Comparison of ENCODE assay signal across 22 mouse cellular contexts in the genomic region with DNA sequence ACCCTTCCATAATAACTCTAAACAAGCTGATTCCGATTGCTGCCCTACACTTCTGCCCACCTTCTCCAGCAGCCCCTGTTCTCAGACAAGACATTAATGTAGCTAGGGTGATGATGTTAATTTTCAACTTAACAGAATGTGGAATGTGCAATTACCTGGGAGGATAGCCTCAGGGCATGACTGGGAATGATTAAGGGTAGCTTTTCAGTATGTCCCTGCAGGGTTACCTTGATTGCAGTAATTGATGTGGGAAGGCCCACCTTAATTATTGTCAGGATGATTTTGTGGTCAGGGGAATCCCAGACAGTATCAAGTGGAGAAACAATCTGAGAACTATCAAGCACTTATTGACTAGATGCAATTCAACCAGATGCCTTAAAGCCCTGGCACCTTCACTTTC.
A peak's percentile ranks its signal among the peaks of the same experiment; 100 is the strongest.
DNase-seq lines count a peak whose midpoint lies in the region; ATAC-seq lines count a peak whose summit lies in the region.
"Had no signal": no experiment of that assay in that cellular context is flagged by ENCODE, and none has a peak within 500 bp of the region (broad histone marks: within the 10 kb centered on the region; RNA-seq: fewer than 3 reads in every experiment).

No protein-coding gene starts in this region.

- H3K4me2 ChIP-seq in kidney, embryonic 15.5 days, result no peak overlapping the region
- no peak overlapping the region for H3K4me2 ChIP-seq in embryonic facial prominence, embryonic 11.5 days (ENCODE audit: low read depth, low read length)
- H3K4me2 ChIP-seq in embryonic facial prominence, embryonic 14.5 days (ENCODE audit: low read depth, low read length), result no peak overlapping the region

- intact Hi-C loops in gastrocnemius, postnatal 14 days (cut with DNase I; ENCODE audit: low total_unique reads), result no loop called here

- no peak for DNase-seq in kidney, adult 8-10 months
- peak; percentile 41 for DNase-seq in embryonic facial prominence, embryonic 10.5 days (ENCODE audit: low spot score)
- peak; percentile 51 for DNase-seq in embryonic facial prominence, embryonic 11.5 days (ENCODE audit: low spot score)
- no peak for DNase-seq in embryonic facial prominence, embryonic 14.5 days (ENCODE audit: low spot score)
- DNase-seq in urinary bladder, adult 2 months (ENCODE audit: low spot score), result no peak
- DNase-seq in cerebellum, adult 9-11 months, result no peak
- DNase-seq in gastrocnemius, postnatal 14 days, result no peak
- DNase-seq: adrenal gland, adult 2 months; adrenal gland, adult 8-10 months; adrenal gland, postnatal 10 days; adrenal gland, postnatal 14 days; adrenal gland, postnatal 25 days; adrenal gland, postnatal 36 days; B cell, adult 2 months; cerebellum, adult 11 months; cerebellum, adult 11-12 months had no signal

- no peaks in the 10 kb centered on the region for H3K4me1 ChIP-seq in kidney, embryonic 15.5 days
- no peaks in the 10 kb centered on the region for H3K4me1 ChIP-seq in embryonic facial prominence, embryonic 10.5 days
- no peaks in the 10 kb centered on the region for H3K4me1 ChIP-seq in embryonic facial prominence, embryonic 11.5 days (ENCODE audit: control insufficient read depth, insufficient read depth, low read length)
- no peaks in the 10 kb centered on the region for H3K4me1 ChIP-seq in embryonic facial prominence, embryonic 14.5 days (ENCODE audit: control insufficient read depth, insufficient read depth, low read length)

- 0 out of 2 replicates have a peak, but pooled peaks have one; percentile 25 for ATAC-seq in kidney, embryonic 15.5 days (replicated peaks; ENCODE audit: low FRiP score)
- no peak for ATAC-seq in embryonic facial prominence, embryonic 11.5 days (replicated peaks; ENCODE audit: insufficient number of reproducible peaks, low FRiP score, low TSS enrichment, low read depth)
- ATAC-seq in embryonic facial prominence, embryonic 14.5 days (ENCODE audit: low read depth), result peak; percentile 53; the same call in 1 of the 2 replicates
- ATAC-seq: activated CD4-positive, CD25-positive, alpha-beta regulatory T cell, adult 4 months; CD4-positive, CD25-positive, alpha-beta regulatory T cell, adult 4 months; Patski had no signal

- no peak overlapping the region for H3K9ac ChIP-seq in kidney, embryonic 15.5 days
- no peak overlapping the region for H3K9ac ChIP-seq in embryonic facial prominence, embryonic 11.5 days (replicated peaks; ENCODE audit: low read length)
- no peak overlapping the region for H3K9ac ChIP-seq in embryonic facial prominence, embryonic 14.5 days (ENCODE audit: low read depth, low read length)

- no peaks in the 10 kb centered on the region for H3K9me3 ChIP-seq in kidney, embryonic 15.5 days (replicated peaks)
- H3K9me3 ChIP-seq in embryonic facial prominence, embryonic 10.5 days, result no peaks in the 10 kb centered on the region
- no peaks in the 10 kb centered on the region for H3K9me3 ChIP-seq in embryonic facial prominence, embryonic 11.5 days (replicated peaks; ENCODE audit: control insufficient read depth, low read length)
- no peaks in the 10 kb centered on the region for H3K9me3 ChIP-seq in embryonic facial prominence, embryonic 14.5 days (ENCODE audit: control insufficient read depth, low read length)
- H3K9me3 ChIP-seq: G1E had no signal

- 70% methylated on average over 1 of the region's 1 CpGs for WGBS in kidney, embryonic 15.5 days
- WGBS in embryonic facial prominence, embryonic 10.5 days, result 60% methylated on average over 1 of the region's 1 CpGs
- WGBS in embryonic facial prominence, embryonic 11.5 days, result 35% methylated on average over 1 of the region's 1 CpGs
- WGBS in embryonic facial prominence, embryonic 14.5 days, result 67% methylated on average over 1 of the region's 1 CpGs

- no peaks in the 10 kb centered on the region for H3K36me3 ChIP-seq in kidney, embryonic 15.5 days
- H3K36me3 ChIP-seq in embryonic facial prominence, embryonic 10.5 days (replicated peaks), result no peaks in the 10 kb centered on the region
- no peaks in the 10 kb centered on the region for H3K36me3 ChIP-seq in embryonic facial prominence, embryonic 11.5 days (replicated peaks; ENCODE audit: control insufficient read depth, insufficient read depth, low read depth, low read length)
- H3K36me3 ChIP-seq in embryonic facial prominence, embryonic 14.5 days (ENCODE audit: control insufficient read depth, insufficient read depth, low read length), result no peaks in the 10 kb centered on the region
- H3K36me3 ChIP-seq: G1E had no signal

- no peaks in the 10 kb centered on the region for H3K27me3 ChIP-seq in kidney, embryonic 15.5 days
- H3K27me3 ChIP-seq in embryonic facial prominence, embryonic 10.5 days (replicated peaks; ENCODE audit: low read depth, poor library complexity, severe bottlenecking), result no peaks in the 10 kb centered on the region
- no peaks in the 10 kb centered on the region for H3K27me3 ChIP-seq in embryonic facial prominence, embryonic 11.5 days (ENCODE audit: control insufficient read depth, insufficient read depth, low read length)
- H3K27me3 ChIP-seq in embryonic facial prominence, embryonic 14.5 days (replicated peaks; ENCODE audit: control insufficient read depth, insufficient read depth, low read length), result no peaks in the 10 kb centered on the region
- H3K27me3 ChIP-seq: CH12.LX had no signal

- H3K4me3 ChIP-seq in kidney, embryonic 15.5 days (replicated peaks), result no peak overlapping the region
- no peak overlapping the region for H3K4me3 ChIP-seq in embryonic facial prominence, embryonic 10.5 days
- H3K4me3 ChIP-seq in embryonic facial prominence, embryonic 11.5 days (ENCODE audit: low read depth, low read length), result no peak overlapping the region
- H3K4me3 ChIP-seq in embryonic facial prominence, embryonic 14.5 days (ENCODE audit: low read depth, low read length), result no peak overlapping the region

- no peak overlapping the region for H3K27ac ChIP-seq in kidney, embryonic 15.5 days
- H3K27ac ChIP-seq in embryonic facial prominence, embryonic 10.5 days (replicated peaks), result no peak overlapping the region
- H3K27ac ChIP-seq in embryonic facial prominence, embryonic 11.5 days (replicated peaks; ENCODE audit: low read depth, low read length), result no peak overlapping the region
- no peak overlapping the region for H3K27ac ChIP-seq in embryonic facial prominence, embryonic 14.5 days (replicated peaks; ENCODE audit: low read depth, low read length)

Comparison
In these comparisons a context has a peak if more than half of its experiments do, and no peak if none do; other contexts are left out.
1. DNase-seq: peak in embryonic facial prominence, embryonic 10.5 days (single experiment) and embryonic facial prominence, embryonic 11.5 days (single experiment); none in kidney, adult 8-10 months (0 of 2), embryonic facial prominence, embryonic 14.5 days (single experiment), urinary bladder, adult 2 months (single experiment), cerebellum, adult 9-11 months (single experiment) and gastrocnemius, postnatal 14 days (single experiment).